Mouse (Mus musculus) testis, adult 2 months (tissue): Measurements from ENCODE around the gene Osbpl2. TPM values are rescaled to one million over a fixed set of nuclear protein-coding genes. Genes with fewer than 3 reads are reported as not detected.
"Not testable (repeated sequence)": the region's sequence is repeated elsewhere in the genome, so short reads cannot be mapped to it uniquely, and the experiment has no call there.

ENCODE experiments used
- H3K27ac ChIP-seq: fragments of 200-500 bp; 2 replicates; pipeline ENCODE4 v1.5.1; 2012; ENCODE audit warnings: low read depth, low read length; ENCODE audit not compliant: control insufficient read depth, insufficient read depth
- H3K27me3 ChIP-seq: fragments of 200-500 bp; 2 replicates; pipeline ENCODE4 v1.6.1; 2012; ENCODE audit warnings: mild to moderate bottlenecking, low read length, moderate library complexity; ENCODE audit not compliant: control insufficient read depth, insufficient read depth
- H3K36me3 ChIP-seq: fragments of 200-500 bp; 2 replicates; pipeline ENCODE4 v1.6.1; 2012; ENCODE audit warnings: mild to moderate bottlenecking, low read length; ENCODE audit not compliant: control insufficient read depth, insufficient read depth
- H3K4me1 ChIP-seq: fragments of 200-500 bp; 2 replicates; pipeline ENCODE4 v1.6.1; 2012; ENCODE audit warnings: low read length; ENCODE audit not compliant: control insufficient read depth, insufficient read depth
- H3K4me3 ChIP-seq: fragments of 200-500 bp; 2 replicates; pipeline ENCODE4 v1.5.1; 2012; ENCODE audit warnings: low read depth, mild to moderate bottlenecking, low read length, moderate library complexity, mixed read lengths; ENCODE audit not compliant: control insufficient read depth
- CTCF ChIP-seq: fragments of 200-500 bp; IDR thresholded peaks from 2 replicates; pipeline ENCODE4 v1.5.1; 2012; ENCODE audit warnings: low read depth, mild to moderate bottlenecking, inconsistent platforms, low read length, moderate library complexity; ENCODE audit not compliant: control insufficient read depth, insufficient read depth, insufficient replicate concordance
- POLR2A ChIP-seq: fragments of 200-500 bp; IDR thresholded peaks from 2 replicates; pipeline ENCODE4 v1.6.1; 2012; ENCODE audit warnings: low read depth, mild to moderate bottlenecking, inconsistent platforms, low read length, moderate library complexity; ENCODE audit not compliant: control insufficient read depth
- polyA plus RNA-seq: library from polyadenylated mRNA; depleted of rRNA; stranded (reverse); fragments of >200 nt; gene quantifications from 2 replicates; pipeline ENCODE4 v1.2.3, GENCODE M21; 2012

Osbpl2 gene
- polyA plus RNA-seq, 1 experiment = 16.0 TPM

GRCm38 (mm10) chr2:180166869-180167268, 47.8 kb downstream of the Osbpl2 start:
- TF ChIP-seq CTCF (no peak), POLR2A (no peak)
- Histone ChIP-seq H3K27me3 (no peaks in the 10 kb centered on the region), H3K27ac (no peak overlapping the region), H3K36me3 (peaks cover 2% of the 10 kb centered on the region; the same call in 1 of the 2 replicates), H3K4me1 (peaks cover 5% of the 10 kb centered on the region), H3K4me3 (no peak overlapping the region)

GRCm38 (mm10) chr2:180170151-180170805, 51.2 kb downstream of the Osbpl2 start:
- no peak for TF ChIP-seq CTCF
- TF ChIP-seq POLR2A = 0 out of 2 replicates have a peak, but pooled peaks have one; percentile 9
- Histone ChIP-seq H3K27ac (peak overlapping the region; percentile 86), H3K4me3 (peak overlapping the region; percentile 93), H3K27me3 (no peaks in the 10 kb centered on the region), H3K36me3 (no peaks in the 10 kb centered on the region; the same call in 1 of the 2 replicates), H3K4me1 (peaks cover 13% of the 10 kb centered on the region)

- H3K36me3 ChIP-seq = no peaks in the 10 kb centered on the region; the same call in 1 of the 2 replicates
- H3K4me3 ChIP-seq = peak within 1 kb of the TSS; percentile 93
- no peaks in the 10 kb centered on the region for H3K27me3 ChIP-seq
- peak within 1 kb of the TSS; percentile 88 for H3K27ac ChIP-seq
- TF ChIP-seq CTCF = peak; percentile 62
- TF ChIP-seq POLR2A = no peak
- peaks cover 13% of the 10 kb centered on the region for H3K4me1 ChIP-seq
Measured at GRCm38 (mm10) chr2:180170806-180171521, 51.9 kb downstream of the Osbpl2 start, which contains the start of gene Adrm1. Adrm1 (plus strand) TSS chr2:180171485.

DNA sequence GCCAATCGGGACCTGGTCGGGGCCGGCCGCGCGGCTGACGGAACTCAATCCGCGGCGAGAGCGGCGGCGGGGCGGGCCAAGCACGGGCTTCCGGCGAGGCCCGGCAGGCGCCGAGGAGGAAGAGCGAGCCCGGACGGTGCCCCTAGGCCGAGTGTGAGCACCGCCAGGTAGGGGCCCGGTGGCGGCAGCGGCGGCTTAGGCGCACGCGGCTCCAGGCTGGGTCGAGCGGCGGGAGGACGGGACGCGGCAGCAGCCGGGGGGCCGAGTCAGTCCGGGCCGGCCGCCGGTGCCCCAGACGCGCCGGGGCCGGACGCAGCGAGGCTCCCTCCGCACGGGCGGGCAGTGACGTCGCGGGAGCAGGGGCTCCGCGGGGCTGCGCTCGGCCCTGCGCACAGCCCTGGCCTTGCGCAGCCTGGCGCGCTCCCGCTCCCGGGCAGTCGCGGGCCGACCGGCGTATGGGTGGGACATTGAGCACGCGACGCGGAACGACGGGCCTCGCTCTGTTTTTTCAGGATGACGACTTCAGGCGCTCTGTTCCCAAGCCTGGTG, 52.5 kb downstream of the Osbpl2 start:
- Histone ChIP-seq H3K27ac (peak overlapping the region; percentile 88), H3K27me3 (no peaks in the 10 kb centered on the region), H3K36me3 (no peaks in the 10 kb centered on the region; the same call in 1 of the 2 replicates), H3K4me1 (peaks cover 13% of the 10 kb centered on the region), H3K4me3 (peak overlapping the region; percentile 93)
- TF ChIP-seq POLR2A = peak; percentile 50
- TF ChIP-seq CTCF = no peak

DNA sequence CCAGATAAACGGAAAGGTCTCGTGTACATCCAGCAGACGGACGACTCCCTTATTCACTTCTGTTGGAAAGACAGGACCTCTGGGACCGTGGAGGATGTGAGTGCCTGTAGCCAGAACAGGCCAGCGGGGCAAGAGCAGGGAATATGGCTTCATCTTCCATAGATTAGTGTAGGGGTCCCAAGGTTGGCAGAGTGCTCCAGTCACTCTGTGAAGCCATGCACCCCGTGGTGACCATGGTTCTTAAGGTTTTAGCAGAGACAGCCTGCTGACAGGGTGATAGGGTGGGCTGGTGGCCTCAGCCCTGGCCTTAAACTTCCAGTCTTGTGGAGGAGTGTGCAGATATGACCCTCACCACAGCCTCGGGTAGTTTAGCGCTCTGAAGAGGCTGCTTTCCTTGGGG, 53.0 kb downstream of the Osbpl2 start:
- Histone ChIP-seq H3K4me3 (peak overlapping the region; percentile 93), H3K4me1 (peaks cover 13% of the 10 kb centered on the region), H3K27ac (peak overlapping the region; percentile 8), H3K27me3 (no peaks in the 10 kb centered on the region), H3K36me3 (no peaks in the 10 kb centered on the region; the same call in 1 of the 2 replicates)
- TF ChIP-seq POLR2A (no peak), CTCF (no peak)

DNA sequence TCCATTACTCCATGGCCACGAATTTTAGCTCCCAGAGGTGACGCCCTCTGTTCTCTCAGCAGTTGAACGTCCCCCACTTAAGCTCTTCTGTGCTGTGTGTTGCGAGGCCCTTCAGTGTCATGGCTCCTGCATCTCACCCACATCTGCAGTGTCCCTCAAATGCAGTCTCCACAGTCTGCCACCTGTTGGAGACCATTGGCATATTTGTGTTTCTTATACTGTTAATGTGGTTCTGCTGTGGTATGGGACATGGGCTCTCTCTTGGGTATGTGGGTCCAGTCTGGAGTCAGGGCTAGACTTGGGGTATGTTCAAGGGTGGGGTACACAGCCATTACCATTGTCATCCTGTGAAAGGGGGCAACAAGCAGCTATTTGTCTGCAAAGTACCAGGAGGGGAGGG, 54.1 kb downstream of the Osbpl2 start:
- peak overlapping the region; percentile 93 for H3K4me3 ChIP-seq
- no peaks in the 10 kb centered on the region for H3K27me3 ChIP-seq
- no peaks in the 10 kb centered on the region; the same call in 1 of the 2 replicates for H3K36me3 ChIP-seq
- peaks cover 13% of the 10 kb centered on the region for H3K4me1 ChIP-seq
- TF ChIP-seq POLR2A = no peak
- 0 out of 2 replicates have a peak, but pooled peaks have one; percentile 13 for TF ChIP-seq CTCF
- peak overlapping the region; percentile 59; the same call in 1 of the 2 replicates for H3K27ac ChIP-seq

GRCm38 (mm10) chr2:180173711-180174110, 54.6 kb downstream of the Osbpl2 start:
- H3K4me1 ChIP-seq = peaks cover 13% of the 10 kb centered on the region
- H3K36me3 ChIP-seq, H3K27me3 ChIP-seq: not testable (repeated sequence)
- H3K27ac ChIP-seq = peak overlapping the region; percentile 59; the same call in 1 of the 2 replicates
- peak; percentile 43; the same call in 1 of the 2 replicates for TF ChIP-seq POLR2A
- H3K4me3 ChIP-seq = peak overlapping the region; percentile 20
